Mouse (Mus musculus) mouse embryonic stem cell (cell line): Measurements from ENCODE around the gene Arnt.

Source experiments
- in situ Hi-C, 2 experiments: fragments of 300-500 bp; cut with MboI; formaldehyde crosslinking; loops; 1 replicate in 1 of 2; 3 replicates in 1 of 2; pipeline ENCODE4 v1.14.3; 2019 to 2020; ENCODE audit warnings: low sequenced_read_pairs in 2 of 2, low pct_unique_long_range_greater_than_20kb in 1 of 2, mixed read lengths in 1 of 2; ENCODE audit not compliant: unreplicated experiment in 1 of 2

Arnt gene

DNA sequence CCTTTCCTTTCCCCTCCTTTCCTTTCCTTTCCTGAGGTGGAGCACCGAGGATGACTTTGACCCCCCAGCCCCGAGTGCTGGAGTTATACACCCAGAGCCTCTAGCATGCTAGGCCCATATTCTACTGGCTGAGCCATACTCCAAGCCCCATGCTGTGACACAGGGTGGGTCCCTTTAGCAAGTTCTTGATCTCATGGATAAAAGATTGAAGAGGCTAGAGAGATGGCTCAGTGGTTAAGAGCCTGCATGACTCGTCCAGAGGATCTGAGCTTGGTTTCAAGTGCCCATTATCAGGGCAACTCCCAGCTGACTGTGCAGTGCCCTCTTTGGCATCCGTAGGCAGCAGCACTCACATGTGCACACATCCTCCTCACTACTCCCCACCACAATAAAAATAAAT, 11.1 kb downstream of the Arnt start:
- in situ Hi-C loops = no loop called here

DNA sequence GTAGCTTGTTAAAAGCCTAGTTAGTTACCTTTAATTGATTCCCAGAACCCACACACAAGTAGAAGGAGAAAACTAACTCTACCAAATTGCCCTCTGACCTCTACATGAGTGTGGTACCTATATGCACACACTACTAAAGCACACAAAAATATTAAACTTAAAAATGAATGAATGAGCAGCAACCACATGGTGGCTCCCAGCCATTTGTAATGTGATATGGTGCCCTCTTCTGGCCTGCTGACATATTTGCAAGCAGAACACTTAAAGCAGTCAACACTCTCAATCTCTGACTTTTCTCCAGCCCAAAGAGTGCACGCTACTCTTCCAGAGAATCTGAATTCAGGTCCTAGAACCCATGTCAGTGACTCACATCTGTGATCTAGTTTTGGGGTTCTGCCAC, 16.2 kb downstream of the Arnt start:
- in situ Hi-C loops = no loop called here

DNA sequence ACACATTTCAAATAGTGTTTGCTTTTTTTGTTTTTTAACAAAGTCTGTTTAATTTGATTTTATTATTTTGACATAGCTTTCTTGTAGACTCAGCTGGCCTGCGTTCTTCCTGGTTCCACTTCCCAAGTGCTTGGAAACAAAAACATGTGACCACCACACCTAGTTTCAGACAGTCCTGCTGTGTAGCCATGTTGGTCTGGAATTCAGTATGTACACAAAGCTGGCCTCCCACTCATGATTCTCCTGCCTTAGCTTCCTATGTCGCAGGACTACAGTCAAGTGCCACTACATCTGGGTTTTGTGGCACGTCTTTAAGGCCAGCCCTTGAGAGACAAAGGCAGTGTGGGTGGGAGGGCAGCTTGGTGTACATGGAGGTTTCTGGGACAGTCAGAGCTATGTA, 16.7 kb downstream of the Arnt start:
- in situ Hi-C loops = no loop called here

DNA sequence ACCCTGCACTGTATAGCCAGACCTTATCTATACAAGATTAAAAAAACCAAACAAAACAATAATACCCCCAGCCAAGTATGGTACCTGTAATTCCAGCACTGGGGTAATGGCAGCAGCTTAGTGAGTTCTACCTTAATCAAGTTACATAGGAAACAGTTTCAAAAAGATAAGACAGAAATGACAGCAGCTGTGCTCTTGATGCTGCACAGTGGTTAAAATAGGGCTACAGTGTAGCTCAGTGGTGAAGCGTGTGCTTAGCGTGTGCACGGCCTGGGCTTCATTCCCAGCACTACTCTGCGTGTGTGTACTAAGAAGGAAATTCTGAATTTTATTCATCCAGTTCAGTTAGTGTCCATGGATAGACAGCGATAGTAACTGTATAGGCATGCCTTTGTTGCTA, 22.2 kb downstream of the Arnt start:
- in situ Hi-C loops = no loop called here

DNA sequence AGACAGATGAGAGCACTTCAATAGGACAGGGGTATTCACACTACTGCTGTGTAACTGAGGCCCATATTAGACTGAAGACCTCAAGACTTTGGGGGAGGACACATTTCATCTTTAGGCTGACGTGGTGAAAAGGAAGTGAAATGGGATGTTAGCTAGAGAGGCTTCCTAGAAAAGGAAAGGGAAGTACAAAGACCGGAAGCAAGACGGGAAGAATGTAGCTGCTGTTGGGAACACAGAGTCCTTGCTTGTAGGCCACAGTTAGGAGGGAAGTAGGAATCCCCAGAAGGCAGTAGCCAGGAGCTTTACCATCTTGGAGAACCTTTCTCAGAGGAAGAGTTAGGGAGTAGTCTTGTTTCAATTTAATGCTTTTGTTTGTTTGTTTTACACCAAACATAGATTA, 23.6 kb downstream of the Arnt start:
- in situ Hi-C loops = no loop called here

DNA sequence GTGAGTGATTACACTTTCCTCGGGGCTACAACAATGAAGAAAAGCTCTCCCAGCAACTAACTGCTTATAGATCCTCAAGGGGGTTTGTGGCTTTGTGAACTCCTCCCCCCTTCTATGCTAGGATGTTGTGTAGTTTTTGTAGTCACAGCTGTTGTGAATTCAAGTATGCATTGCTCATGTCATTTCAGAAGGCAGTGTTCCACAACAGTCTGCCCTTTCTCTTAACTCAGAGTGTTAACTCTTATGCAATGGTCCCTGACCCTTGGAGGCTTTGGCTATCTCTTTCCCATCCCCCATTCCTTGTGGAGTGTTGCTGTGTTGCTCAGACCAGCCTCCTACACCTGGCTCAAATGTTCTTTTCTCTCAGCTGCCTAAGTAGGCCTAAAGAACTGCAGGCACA, 25.2 kb downstream of the Arnt start:
- in situ Hi-C loops = no loop called here

DNA sequence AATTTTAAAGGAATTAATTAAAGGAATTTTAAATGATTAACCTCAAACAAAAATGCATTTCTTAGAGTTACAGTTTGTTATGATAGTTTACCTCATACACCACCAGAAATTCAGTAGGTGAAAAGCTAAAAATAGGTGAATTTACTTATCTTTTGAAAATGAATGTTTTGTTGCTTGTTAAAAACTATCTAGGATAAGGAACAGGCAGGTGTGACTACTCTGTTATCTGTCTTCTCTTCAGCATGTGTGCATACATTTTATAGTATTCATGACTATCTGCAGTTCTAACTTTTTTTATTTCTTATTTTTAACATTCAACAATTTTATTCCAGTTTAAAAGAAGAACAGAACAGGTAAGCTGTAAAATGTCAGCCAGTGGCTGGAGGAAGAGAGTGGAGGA, 29.7 kb downstream of the Arnt start:
- in situ Hi-C loops = no loop called here

DNA sequence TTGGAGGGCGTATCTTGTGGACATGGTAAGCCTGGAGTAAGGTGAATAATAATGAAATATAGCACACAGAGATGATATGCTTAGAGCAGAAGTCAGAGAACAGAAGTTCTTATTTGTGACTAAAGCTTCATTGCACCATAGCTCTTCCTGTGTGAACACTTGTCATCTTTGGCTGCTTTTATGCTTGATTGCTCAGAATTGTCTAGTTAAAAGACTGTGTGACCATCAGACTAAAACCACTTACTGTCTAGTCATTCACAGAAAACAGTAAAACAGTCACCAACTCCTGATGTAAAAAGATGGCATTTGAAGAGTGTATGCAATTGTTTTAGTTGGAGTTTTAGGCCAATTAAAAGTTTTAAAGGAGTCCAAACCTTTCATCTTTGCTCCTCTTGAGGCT, 44.8 kb downstream of the Arnt start:
- in situ Hi-C loops = no loop called here

DNA sequence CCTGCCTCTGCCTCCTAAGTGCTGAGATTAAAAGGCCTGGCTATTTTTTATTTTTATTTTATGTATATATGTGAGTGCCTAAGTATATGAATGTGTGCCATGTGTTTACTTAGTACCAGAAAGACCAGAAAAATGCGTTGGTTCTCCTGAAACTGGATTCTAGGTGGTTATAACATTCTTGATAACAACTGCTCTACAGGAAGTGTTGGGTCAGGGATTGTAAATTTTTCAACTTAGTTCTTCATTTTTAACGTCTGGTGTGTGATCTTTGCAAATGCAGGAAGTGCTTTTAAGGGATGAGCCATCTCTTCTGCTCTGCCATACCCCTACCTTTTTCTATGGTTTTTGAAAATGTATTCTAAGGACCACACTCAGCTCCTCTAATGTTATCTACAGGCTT, 52.2 kb downstream of the Arnt start:
- in situ Hi-C loops = no loop called here

DNA sequence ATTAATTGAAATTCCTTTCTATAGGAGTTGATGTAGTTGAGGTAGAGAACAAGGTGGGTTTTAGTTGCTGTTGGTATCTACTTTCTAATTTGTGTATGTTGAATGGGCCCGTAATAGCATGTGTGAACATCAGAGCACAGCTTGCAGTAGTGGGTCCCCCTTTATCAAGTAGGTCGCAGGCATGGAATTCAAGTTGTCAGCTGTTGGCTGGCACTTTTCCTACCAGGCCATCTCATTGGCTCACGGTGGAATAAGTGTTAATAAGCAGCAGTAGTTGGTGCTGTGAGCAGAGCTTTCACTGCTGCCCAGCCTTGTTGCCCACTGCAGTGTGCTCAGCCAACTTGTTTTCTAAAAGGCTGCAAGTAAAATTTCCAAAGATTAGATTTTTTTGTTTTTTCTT, 54.5 kb downstream of the Arnt start:
- in situ Hi-C loops = no loop called here

DNA sequence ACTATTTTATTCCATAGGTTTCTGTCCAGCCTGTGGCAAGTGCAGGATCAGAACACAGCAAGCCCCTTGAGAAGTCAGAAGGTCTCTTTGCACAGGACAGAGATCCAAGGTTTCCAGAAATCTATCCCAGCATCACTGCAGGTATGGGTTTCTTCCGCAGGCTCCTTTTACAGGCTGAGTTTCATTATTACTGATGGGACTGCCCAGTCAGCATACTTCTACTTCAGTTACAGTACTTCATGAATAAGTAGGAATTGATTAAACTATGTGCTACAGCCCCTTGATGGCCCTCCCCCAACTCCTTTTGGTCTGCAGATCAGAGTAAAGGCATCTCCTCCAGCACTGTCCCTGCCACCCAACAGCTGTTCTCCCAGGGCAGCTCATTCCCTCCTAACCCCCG, 56.0 kb downstream of the Arnt start:
- in situ Hi-C loops = no loop called here

DNA sequence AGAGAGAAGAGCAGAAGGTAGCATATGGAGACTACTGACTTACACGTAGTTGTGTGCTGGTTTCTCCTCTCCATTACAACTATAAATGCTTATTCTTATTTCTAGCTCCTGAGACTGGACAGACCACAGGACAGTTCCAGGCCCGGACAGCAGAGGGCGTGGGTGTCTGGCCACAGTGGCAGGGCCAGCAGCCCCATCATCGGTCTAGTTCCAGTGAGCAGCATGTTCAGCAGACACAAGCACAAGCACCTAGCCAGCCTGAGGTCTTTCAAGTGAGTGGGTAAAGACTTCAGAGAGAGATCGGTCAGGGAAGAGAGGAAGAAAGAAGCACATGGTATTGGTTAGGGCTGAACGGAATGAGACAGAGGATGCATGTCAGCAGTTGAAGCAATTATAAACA, 60.2 kb downstream of the Arnt start:
- in situ Hi-C loops = no loop called here

DNA sequence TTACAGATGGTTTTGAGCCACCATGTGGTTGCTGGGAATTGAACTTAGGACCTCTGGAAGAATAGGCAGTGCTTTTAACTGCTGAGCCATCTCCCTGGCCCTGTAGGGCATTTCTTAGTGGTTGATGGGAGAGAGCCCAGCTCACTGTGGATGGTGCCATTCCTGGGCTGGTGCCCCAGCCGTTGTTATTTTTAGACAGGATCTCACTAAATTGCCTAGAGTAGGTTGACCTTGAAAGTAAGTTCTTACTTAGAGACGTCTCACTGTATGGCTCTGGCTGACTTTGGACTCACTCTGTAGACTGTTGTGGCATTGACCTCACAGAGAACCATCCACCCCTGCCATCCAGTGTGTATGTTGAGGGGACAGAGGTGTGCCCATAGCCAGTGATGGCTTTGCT, 64.0 kb downstream of the Arnt start:
- in situ Hi-C loops = no loop called here

DNA sequence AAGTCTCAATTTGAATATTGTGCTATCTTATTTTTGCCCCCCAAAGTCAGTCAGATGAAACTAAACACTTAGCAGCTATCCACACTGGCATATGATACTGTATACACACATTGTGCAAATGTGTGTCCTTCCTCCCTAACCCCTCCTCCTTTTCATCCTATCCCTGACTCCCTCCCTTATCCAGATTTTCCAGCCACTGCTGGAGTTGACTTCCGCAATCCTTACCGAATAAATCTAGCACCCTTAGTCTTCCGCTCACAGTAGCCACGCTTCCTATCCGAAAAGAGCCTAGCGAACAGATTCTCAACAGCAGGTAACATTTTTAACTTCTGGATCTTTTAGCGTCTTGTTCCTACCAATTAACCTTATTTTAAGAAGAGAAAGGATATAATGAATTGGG, 64.8 kb downstream of the Arnt start, which contains the start of gene Ctsk:
Gene Ctsk (plus strand): TSS at position 233 of the 400 bp plus-strand sequence.
- in situ Hi-C loops = no loop called here

DNA sequence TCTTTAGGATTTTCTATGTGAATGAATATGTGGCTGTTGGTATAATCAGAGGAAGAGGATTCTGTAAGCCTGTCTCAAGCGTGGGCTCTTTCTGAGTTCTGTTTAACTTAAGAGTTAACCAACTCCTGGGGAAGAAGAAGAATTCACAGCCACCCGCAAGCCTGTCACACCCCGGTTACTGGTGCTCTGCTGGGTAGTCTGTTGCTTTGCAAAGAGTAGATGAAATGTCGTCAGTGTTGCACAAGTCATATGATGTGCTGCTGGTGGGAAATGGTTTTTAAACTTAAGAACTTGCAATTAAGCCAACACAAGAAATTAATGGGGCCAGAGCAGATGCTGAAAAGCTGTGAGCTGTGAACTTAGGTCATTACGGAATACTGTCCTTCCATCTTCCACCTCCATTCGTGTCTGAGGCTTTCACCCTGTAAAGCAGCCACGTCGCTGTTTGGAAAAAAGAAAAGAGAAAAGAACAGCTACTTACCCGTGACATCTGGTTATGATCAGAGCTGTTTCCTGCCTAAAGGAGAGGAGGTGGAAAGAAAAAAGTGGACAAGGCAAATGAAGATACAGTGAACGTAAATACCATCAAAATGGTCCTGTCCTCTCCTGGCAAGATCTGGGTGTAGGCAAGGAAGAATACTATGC, 65.4 kb downstream of the Arnt start:
- in situ Hi-C loops = loop anchor here in 1 of 2 experiments (25.0 kb wide), 1 partner anchor 213 kb away; no protein-coding TSS in a partner anchor

DNA sequence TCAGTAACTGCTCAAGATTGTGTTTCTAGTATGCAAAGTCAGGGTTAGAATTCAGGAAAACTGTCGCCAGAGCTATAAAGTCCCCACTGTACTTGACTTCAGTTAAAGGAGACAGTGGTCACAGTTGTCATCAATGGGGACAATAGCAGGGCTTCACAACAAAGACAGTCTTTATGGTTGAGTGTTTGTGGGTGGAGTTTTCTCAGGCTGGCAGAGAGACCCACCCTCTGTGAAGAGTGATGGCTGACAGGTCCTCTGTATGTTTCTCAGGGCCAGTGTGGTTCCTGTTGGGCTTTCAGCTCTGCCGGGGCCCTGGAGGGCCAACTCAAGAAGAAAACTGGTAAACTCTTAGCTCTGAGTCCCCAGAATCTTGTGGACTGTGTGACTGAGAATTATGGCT, 68.1 kb downstream of the Arnt start:
- in situ Hi-C loops = loop anchor here in 1 of 2 experiments (25.0 kb wide), 1 partner anchor 210 kb away; no protein-coding TSS in a partner anchor

DNA sequence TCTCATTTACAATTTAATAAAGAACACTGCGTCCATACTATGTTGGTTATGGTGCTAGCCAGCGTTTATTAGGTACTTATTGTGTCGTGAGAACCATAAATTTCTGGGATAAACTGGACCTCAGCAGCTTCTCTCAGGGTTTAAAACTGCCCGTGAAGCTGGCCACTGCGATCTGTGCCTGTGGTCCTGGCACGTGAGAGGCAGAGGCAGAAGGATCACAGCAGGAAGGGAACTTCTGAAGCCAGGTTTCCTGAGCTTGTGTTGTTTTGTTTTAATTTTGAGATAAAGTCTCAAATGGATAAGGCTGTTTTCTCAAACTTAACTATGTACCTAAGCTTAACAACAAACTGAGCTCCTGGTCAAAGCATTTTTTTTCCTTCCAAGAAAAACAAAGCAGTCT, 75.2 kb downstream of the Arnt start:
- in situ Hi-C loops = loop anchor here in 1 of 2 experiments (25.0 kb wide), 1 partner anchor 203 kb away; no protein-coding TSS in a partner anchor

DNA sequence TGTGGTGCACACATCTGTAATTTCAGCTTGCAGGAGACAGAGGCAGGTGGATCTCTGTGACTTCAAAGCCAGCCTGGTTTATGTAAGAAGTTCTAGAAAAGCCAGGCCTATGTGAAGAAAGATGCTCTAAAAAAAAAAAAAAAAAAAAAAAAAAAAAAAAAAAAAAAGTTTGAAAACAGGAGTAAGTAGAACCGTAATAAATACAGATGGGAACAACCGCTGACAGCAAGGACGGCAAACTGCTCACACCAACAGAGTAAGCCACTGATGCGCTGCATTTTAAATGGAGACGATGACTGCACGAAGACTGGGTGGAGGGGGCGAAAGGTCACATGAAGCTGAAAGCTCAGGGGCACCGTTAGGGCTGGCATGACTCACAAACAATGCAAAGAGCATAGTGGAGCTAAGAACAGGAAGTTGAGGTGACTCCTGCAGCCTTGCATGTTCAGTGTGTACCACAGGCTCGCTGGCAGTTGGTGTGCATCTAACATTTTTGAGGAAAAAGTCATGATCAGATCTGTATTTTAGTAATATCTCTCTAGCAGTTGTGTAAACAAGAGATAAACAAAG, 77.5 kb downstream of the Arnt start:
- in situ Hi-C loops = loop anchor here in 1 of 2 experiments (25.0 kb wide), 1 partner anchor 201 kb away; no protein-coding TSS in a partner anchor

DNA sequence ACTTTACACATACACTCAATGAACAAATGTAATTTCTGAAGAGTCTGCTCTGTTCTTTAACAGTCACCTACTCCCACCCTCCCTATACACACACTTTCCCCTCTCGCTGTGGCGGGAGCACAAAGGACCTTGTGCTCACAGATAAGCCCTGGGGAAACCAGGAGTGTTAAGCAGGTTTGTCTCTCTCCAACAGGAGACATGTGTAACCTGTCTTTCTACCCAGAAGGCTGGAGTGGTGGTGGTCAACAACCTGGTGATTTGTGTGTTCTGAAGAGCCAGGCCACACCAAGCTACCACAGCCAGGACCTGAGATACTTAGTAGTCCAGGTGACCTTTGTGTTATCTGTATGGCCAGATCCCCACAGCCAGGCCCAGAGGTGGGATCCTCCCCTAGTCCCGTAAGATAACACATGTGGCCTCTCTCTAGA, 82.4 kb downstream of the Arnt start:
- in situ Hi-C loops = loop anchor here in 1 of 2 experiments (25.0 kb wide), 1 partner anchor 196 kb away; no protein-coding TSS in a partner anchor

DNA sequence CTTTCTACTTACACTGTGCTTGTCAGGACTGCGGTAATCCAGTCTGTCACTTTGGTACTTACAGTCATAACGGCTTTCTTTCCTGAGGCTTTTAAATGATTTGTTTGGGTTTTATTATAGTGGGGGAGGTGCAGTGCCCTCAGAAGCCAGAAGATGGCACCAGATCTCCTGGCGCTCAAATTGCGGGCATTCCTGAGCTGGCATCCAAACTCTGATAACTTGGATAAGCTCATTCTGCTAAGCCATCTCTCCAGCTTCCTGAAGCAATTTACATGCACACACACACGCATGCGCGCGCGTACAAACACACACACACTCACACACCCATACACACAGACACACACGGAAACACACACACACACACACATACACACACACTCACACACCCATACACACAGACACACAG, 83.3 kb downstream of the Arnt start:
- in situ Hi-C loops = loop anchor here in 1 of 2 experiments (25.0 kb wide), 1 partner anchor 195 kb away; no protein-coding TSS in a partner anchor
